Mouse (Mus musculus) MEL (cell line): Measurements from ENCODE around the gene Engase.

Experiments
- CHD1 ChIP-seq: IDR thresholded peaks from 2 replicates; pipeline ENCODE4 v1.6.1; 2012; ENCODE audit warnings: low read depth, mild to moderate bottlenecking, inconsistent platforms, low read length, improper control_type of control experiment
- CTCF ChIP-seq, 3 experiments: IDR thresholded peaks in 2 of 3; conservative IDR thresholded peaks in 1 of 3; 2 replicates each; pipeline ENCODE4 v1.5.1; 2011 to 2012; ENCODE audit warnings: low read length in 3 of 3, low read depth in 2 of 3, mild to moderate bottlenecking in 2 of 3, improper control_type of control experiment in 1 of 3, inconsistent platforms in 1 of 3, mixed read lengths in 1 of 3, moderate library complexity in 1 of 3; ENCODE audit not compliant: control insufficient read depth in 1 of 3, insufficient read depth in 1 of 3, poor library complexity in 1 of 3, severe bottlenecking in 1 of 3
- EP300 ChIP-seq, 2 experiments: IDR thresholded peaks; 2 replicates each; pipeline ENCODE4 v1.6.1; 2011; ENCODE audit warnings: improper control_type of control experiment in 2 of 2, low read length in 2 of 2, low read depth in 1 of 2, mild to moderate bottlenecking in 1 of 2
- GABPA ChIP-seq: IDR thresholded peaks from 2 replicates; pipeline ENCODE4 v1.6.1; 2012; ENCODE audit warnings: low read depth, mild to moderate bottlenecking, inconsistent platforms, low read length, improper control_type of control experiment, moderate library complexity
- GATA1 ChIP-seq: IDR thresholded peaks from 2 replicates; pipeline ENCODE4 v1.6.1; 2011; ENCODE audit warnings: low read depth, low read length, improper control_type of control experiment
- HCFC1 ChIP-seq: IDR thresholded peaks from 2 replicates; pipeline ENCODE4 v1.6.1; 2012; ENCODE audit warnings: low read depth, mild to moderate bottlenecking, inconsistent platforms, low read length, improper control_type of control experiment, moderate library complexity
- MAFK ChIP-seq: IDR thresholded peaks from 2 replicates; pipeline ENCODE4 v1.6.1; 2011; ENCODE audit warnings: low read depth, mild to moderate bottlenecking, low read length, improper control_type of control experiment, borderline replicate concordance
- MAX ChIP-seq: IDR thresholded peaks from 2 replicates; pipeline ENCODE4 v1.6.1; 2011; ENCODE audit warnings: low read length, improper control_type of control experiment
- MYC ChIP-seq: IDR thresholded peaks from 2 replicates; pipeline ENCODE4 v1.6.1; 2011; ENCODE audit warnings: low read depth, mild to moderate bottlenecking, low read length, improper control_type of control experiment, moderate library complexity
- POLR2A ChIP-seq, 2 experiments: IDR thresholded peaks; 2 replicates each; pipeline ENCODE4 v1.6.1; 2011 to 2012; ENCODE audit warnings: low read length in 2 of 2, mild to moderate bottlenecking in 2 of 2, control low read depth in 1 of 2, improper control_type of control experiment in 1 of 2, low read depth in 1 of 2, moderate library complexity in 1 of 2; ENCODE audit not compliant: control insufficient read depth in 1 of 2, insufficient read depth in 1 of 2, poor library complexity in 1 of 2
- POLR2AphosphoS2 ChIP-seq: IDR thresholded peaks from 2 replicates; pipeline ENCODE4 v1.6.1; 2011; ENCODE audit warnings: low read length, improper control_type of control experiment
- UBTF ChIP-seq: IDR thresholded peaks from 2 replicates; pipeline ENCODE4 v1.6.1; 2012; ENCODE audit warnings: low read depth, mild to moderate bottlenecking, inconsistent platforms, low read length, improper control_type of control experiment, moderate library complexity, borderline replicate concordance; ENCODE audit not compliant: insufficient read depth
- USF1 ChIP-seq: IDR thresholded peaks from 2 replicates; pipeline ENCODE4 v1.6.1; 2014; ENCODE audit warnings: low read depth, mild to moderate bottlenecking, inconsistent platforms, low read length, improper control_type of control experiment, moderate library complexity
- ZC3H11A ChIP-seq: IDR thresholded peaks from 2 replicates; pipeline ENCODE4 v1.6.1; 2012; ENCODE audit warnings: low read depth, mild to moderate bottlenecking, inconsistent platforms, low read length, improper control_type of control experiment

GRCm38 (mm10) chr11:118438665-118439414, 37.8 kb upstream of the Engase start:
- TF ChIP-seq CTCF (IDR thresholded peaks at IDR 0.05 in 2 of 3, conservative IDR thresholded peaks at IDR 0.05 in 1 of 3; ENCODE audit: control insufficient read depth in 1 of 3, insufficient read depth in 1 of 3, low read depth in 2 of 3, low read length in 3 of 3, poor library complexity in 1 of 3, severe bottlenecking in 1 of 3) (no peak), POLR2A (IDR thresholded peaks at IDR 0.05; ENCODE audit: control insufficient read depth in 1 of 2, insufficient read depth in 1 of 2, low read depth in 1 of 2, low read length in 2 of 2, poor library complexity in 1 of 2) (no peak), HCFC1 (no peak), EP300 (IDR thresholded peaks at IDR 0.05; ENCODE audit: low read depth in 1 of 2, low read length in 2 of 2) (no peak), UBTF (no peak), ZC3H11A (no peak), GABPA (no peak), MYC (no peak), CHD1 (no peak), POLR2AphosphoS2 (no peak), MAFK (no peak), GATA1 (no peak), MAX (no peak), USF1 (no peak)
